Mouse (Mus musculus) myocyte (in vitro differentiated cells): ENCODE measurements around the gene Rps3. TPM values are rescaled to one million over a fixed set of nuclear protein-coding genes. Genes with fewer than 3 reads are reported as not detected.
"Not testable (repeated sequence)": the region's sequence is repeated elsewhere in the genome, so short reads cannot be mapped to it uniquely, and the experiment has no call there.

ENCODE experiments used
- H3K27me3 ChIP-seq: one replicate; pipeline ENCODE4 v1.6.1; 2011; ENCODE audit not compliant: control insufficient read depth, insufficient read depth, insufficient read length
- H3K36me3 ChIP-seq: one replicate; pipeline ENCODE4 v1.6.1; 2011; ENCODE audit not compliant: control insufficient read depth, insufficient read depth
- H3K4me2 ChIP-seq: one replicate; pipeline ENCODE4 v1.6.1; 2011; ENCODE audit warnings: low read depth, control low read depth
- H3K4me3 ChIP-seq: one replicate; pipeline ENCODE4 v1.5.1; 2011; ENCODE audit warnings: mild to moderate bottlenecking, control low read depth, moderate library complexity
- H3K79me2 ChIP-seq: one replicate; pipeline ENCODE4 v1.6.1; 2011; ENCODE audit not compliant: control insufficient read depth, insufficient read depth
- H3ac ChIP-seq: one replicate; pipeline ENCODE4 v1.6.1; 2011; ENCODE audit not compliant: control insufficient read depth, insufficient read length
- CEBPB ChIP-seq: IDR thresholded peaks from 2 replicates; pipeline ENCODE4 v1.6.1; 2011; ENCODE audit warnings: mild to moderate bottlenecking, moderate library complexity; ENCODE audit not compliant: poor library complexity, insufficient read depth, severe bottlenecking
- E2F4 ChIP-seq: IDR thresholded peaks from one replicate; pipeline ENCODE4 v1.6.1; 2011; ENCODE audit warnings: mild to moderate bottlenecking, control low read depth, moderate library complexity; ENCODE audit not compliant: insufficient read depth
- MAX ChIP-seq: IDR thresholded peaks from one replicate; pipeline ENCODE4 v1.6.1; 2011; ENCODE audit warnings: low read depth, mild to moderate bottlenecking, control low read depth
- MYOD1 ChIP-seq, 3 experiments: IDR thresholded peaks; one replicate each; pipeline ENCODE4 v1.6.1; 2011; ENCODE audit warnings: control low read depth in 2 of 3, low read depth in 2 of 3, mild to moderate bottlenecking in 2 of 3, moderate library complexity in 1 of 3; ENCODE audit not compliant: insufficient read length in 2 of 3, control insufficient read depth in 1 of 3
- MYOG ChIP-seq, 3 experiments: IDR thresholded peaks; one replicate each; pipeline ENCODE4 v1.6.1; 2011; ENCODE audit warnings: control low read depth in 2 of 3, low read depth in 2 of 3, mild to moderate bottlenecking in 2 of 3; ENCODE audit not compliant: insufficient read length in 2 of 3, control insufficient read depth in 1 of 3, insufficient read depth in 1 of 3
- POLR2A ChIP-seq: IDR thresholded peaks from one replicate; pipeline ENCODE4 v1.6.1; 2011; ENCODE audit warnings: low read depth, mild to moderate bottlenecking, control low read depth, moderate library complexity; ENCODE audit not compliant: insufficient read length
- POLR2AphosphoS2 ChIP-seq: IDR thresholded peaks from one replicate; pipeline ENCODE4 v1.6.1; 2011; ENCODE audit warnings: low read depth, control low read depth; ENCODE audit not compliant: insufficient read length
- REST ChIP-seq: IDR thresholded peaks from one replicate; pipeline ENCODE4 v1.6.1; 2011; ENCODE audit warnings: mild to moderate bottlenecking, control low read depth, moderate library complexity; ENCODE audit not compliant: insufficient read depth, insufficient read length
- SRF ChIP-seq: IDR thresholded peaks from one replicate; pipeline ENCODE4 v1.6.1; 2011; ENCODE audit warnings: low read depth; ENCODE audit not compliant: control insufficient read depth, insufficient read length
- TCF12 ChIP-seq: IDR thresholded peaks from one replicate; pipeline ENCODE4 v1.6.1; 2011; ENCODE audit warnings: mild to moderate bottlenecking, control low read depth; ENCODE audit not compliant: poor library complexity, insufficient read depth, severe bottlenecking
- TCF3 ChIP-seq: IDR thresholded peaks from one replicate; pipeline ENCODE4 v1.6.1; 2011; ENCODE audit warnings: low read depth, control low read depth; ENCODE audit not compliant: insufficient read length
- USF1 ChIP-seq: IDR thresholded peaks from one replicate; pipeline ENCODE4 v1.6.1; 2011; ENCODE audit warnings: low read depth, mild to moderate bottlenecking, control low read depth, moderate library complexity
- polyA plus RNA-seq: library from polyadenylated mRNA; unstranded; fragments of >200 nt; fragmentation: generic; extraction: Trizol; gene quantifications from one replicate; pipeline ENCODE4 v1.2.1, GENCODE M21; 2012; ENCODE audit warnings: missing spikeins

The Rps3 gene
- polyA plus RNA-seq, 1 experiment, result 2,049 TPM

GRCm38 (mm10) chr7:99516092-99516813, 32.7 kb upstream of the Rps3 start:
- no peak overlapping the region for H3K4me2 ChIP-seq
- H3K36me3 ChIP-seq, result no peaks in the 10 kb centered on the region
- H3K4me3 ChIP-seq, result no peak overlapping the region
- no peak for TF ChIP-seq MYOG (IDR thresholded peaks at IDR 0.05; ENCODE audit: control insufficient read depth in 1 of 3, insufficient read depth in 1 of 3, insufficient read length in 2 of 3, low read depth in 2 of 3)
- no peak for TF ChIP-seq MAX
- no peak for TF ChIP-seq SRF
- no peak for TF ChIP-seq POLR2AphosphoS2
- no peak for TF ChIP-seq MYOD1 (IDR thresholded peaks at IDR 0.05; ENCODE audit: control insufficient read depth in 1 of 3, insufficient read length in 2 of 3, low read depth in 2 of 3)
- TF ChIP-seq USF1, result no peak
- TF ChIP-seq CEBPB, result no peak
- no peak for TF ChIP-seq E2F4
- no peaks in the 10 kb centered on the region for H3K79me2 ChIP-seq
- no peak overlapping the region for H3ac ChIP-seq
- H3K27me3 ChIP-seq, result no peaks in the 10 kb centered on the region

DNA sequence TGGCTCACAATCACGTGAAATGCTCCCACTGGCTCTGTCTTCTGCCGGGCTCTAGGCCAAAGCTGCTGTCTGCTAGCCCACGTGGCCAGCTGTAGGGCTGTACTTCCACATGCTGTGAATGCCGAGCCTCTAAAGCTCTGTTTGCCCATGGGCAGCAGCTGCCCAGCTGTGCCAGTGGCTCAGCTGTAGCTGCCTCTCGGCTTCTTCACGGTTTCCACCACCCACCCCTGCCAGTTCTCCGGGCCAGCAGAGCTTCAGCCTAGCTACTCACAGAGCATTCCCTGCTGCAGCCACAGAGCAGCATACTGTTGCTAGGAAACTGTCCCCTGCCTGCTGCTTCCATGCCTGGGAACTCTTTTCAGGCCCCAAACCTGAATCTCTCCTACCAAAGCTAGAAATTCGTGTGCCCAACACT, 26.6 kb upstream of the Rps3 start:
- H3K27me3 ChIP-seq, result no peaks in the 10 kb centered on the region
- H3K79me2 ChIP-seq, result no peaks in the 10 kb centered on the region
- no peak overlapping the region for H3K4me2 ChIP-seq
- no peaks in the 10 kb centered on the region for H3K36me3 ChIP-seq
- TF ChIP-seq USF1, result peak; percentile 44
- no peak for TF ChIP-seq MYOG (IDR thresholded peaks at IDR 0.05; ENCODE audit: control insufficient read depth in 1 of 3, insufficient read depth in 1 of 3, insufficient read length in 2 of 3, low read depth in 2 of 3)
- peak in 2 of 3 experiments; percentile 3 to 34 for TF ChIP-seq MYOD1 (IDR thresholded peaks at IDR 0.05; ENCODE audit: control insufficient read depth in 1 of 3, insufficient read length in 2 of 3, low read depth in 2 of 3)
- H3ac ChIP-seq, result no peak overlapping the region
- no peak overlapping the region for H3K4me3 ChIP-seq

DNA sequence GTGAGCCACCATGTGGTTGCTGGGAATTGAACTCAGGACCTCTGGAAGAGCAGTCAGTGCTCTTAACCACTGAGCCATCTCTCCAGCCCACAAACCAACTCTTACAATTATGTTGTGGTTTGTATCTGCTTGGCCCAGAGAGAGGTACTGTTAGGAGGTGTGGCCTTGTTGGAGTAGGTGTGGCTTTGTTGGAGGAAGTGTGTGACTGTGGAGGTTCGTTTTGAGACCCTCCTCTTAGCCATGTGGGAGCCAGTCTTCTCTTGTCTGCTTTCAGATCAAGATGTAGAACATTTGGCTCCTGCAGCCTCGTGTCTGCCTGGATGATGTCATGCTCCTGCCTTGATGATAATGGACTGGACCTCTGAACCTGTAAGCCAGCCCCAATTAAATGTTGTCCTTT, 24.6 kb upstream of the Rps3 start:
- not testable (repeated sequence) for H3K79me2 ChIP-seq, H3K27me3 ChIP-seq

DNA sequence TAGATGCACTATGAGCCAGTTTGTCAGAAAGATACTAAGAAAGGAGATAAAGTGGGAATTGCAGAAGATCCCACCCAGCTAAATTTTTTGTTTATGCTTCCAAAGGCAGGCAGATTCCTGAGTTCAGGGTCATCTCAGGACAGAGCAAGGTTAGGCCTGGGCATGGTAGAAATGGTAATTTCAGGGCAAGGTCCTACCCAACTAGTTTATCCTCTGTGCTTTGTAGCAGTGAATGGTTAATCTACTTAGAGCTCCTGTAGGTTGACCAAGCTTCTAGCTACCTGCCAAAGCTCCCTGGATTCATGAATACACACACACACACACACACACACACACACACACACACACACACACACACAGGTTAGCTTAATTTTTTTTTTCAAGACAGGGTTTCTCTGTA, 21.0 kb upstream of the Rps3 start:
- H3K79me2 ChIP-seq, result no peaks in the 10 kb centered on the region
- H3K4me2 ChIP-seq, result no peak overlapping the region
- no peak overlapping the region for H3ac ChIP-seq
- TF ChIP-seq TCF12 (no peak), POLR2A (no peak), MYOD1 (IDR thresholded peaks at IDR 0.05; ENCODE audit: control insufficient read depth in 1 of 3, insufficient read length in 2 of 3, low read depth in 2 of 3) (no peak), USF1 (no peak), TCF3 (no peak), MAX (no peak), POLR2AphosphoS2 (no peak), E2F4 (no peak)
- H3K27me3 ChIP-seq, result no peaks in the 10 kb centered on the region
- no peak overlapping the region for H3K4me3 ChIP-seq
- no peaks in the 10 kb centered on the region for H3K36me3 ChIP-seq

More for the DNA sequence above, 24.6 kb upstream of the Rps3 start:
- H3K4me3 ChIP-seq, H3K36me3 ChIP-seq, H3ac ChIP-seq, H3K4me2 ChIP-seq: not testable (repeated sequence)

- Histone ChIP-seq H3K4me2 (no peak overlapping the region), H3K36me3 (no peaks in the 10 kb centered on the region), H3K79me2 (no peaks in the 10 kb centered on the region), H3K4me3 (no peak overlapping the region), H3ac (no peak overlapping the region), H3K27me3 (peaks cover 12% of the 10 kb centered on the region)
- no peak for TF ChIP-seq MAX
- TF ChIP-seq MYOG (IDR thresholded peaks at IDR 0.05; ENCODE audit: control insufficient read depth in 1 of 3, insufficient read depth in 1 of 3, insufficient read length in 2 of 3, low read depth in 2 of 3), result no peak
- TF ChIP-seq MYOD1 (IDR thresholded peaks at IDR 0.05; ENCODE audit: control insufficient read depth in 1 of 3, insufficient read length in 2 of 3, low read depth in 2 of 3), result no peak
- TF ChIP-seq TCF3, result no peak
- no peak for TF ChIP-seq USF1
- TF ChIP-seq TCF12, result no peak
- TF ChIP-seq SRF, result no peak
- TF ChIP-seq POLR2A, result no peak
- no peak for TF ChIP-seq POLR2AphosphoS2
- TF ChIP-seq E2F4, result no peak
- TF ChIP-seq REST, result no peak
- no peak for TF ChIP-seq CEBPB
These were observed 17.6 kb upstream of the Rps3 start for GRCm38 (mm10) chr7:99501148-99501547.
